Mouse (Mus musculus) embryonic facial prominence, embryonic 12.5 days (tissue): ENCODE data around the gene Ppm1k. TPM values are rescaled to one million over a fixed set of nuclear protein-coding genes. Genes with fewer than 3 reads are reported as not detected.

Source experiments
- polyA plus RNA-seq: library from polyadenylated mRNA; unstranded; fragments of >200 nt; fragmentation: Nextera tagmentation; extraction: Ambion mirVana; gene quantifications from 2 replicates; pipeline ENCODE4 v1.2.1, GENCODE M21; 2016

The Ppm1k gene
- polyA plus RNA-seq, 1 experiment from 2014 or later: 5.2 TPM

Other genes starting within 250 kb of the Ppm1k start
- not detected in 2 replicates for gene Vmn1r16, start 206.0 kb downstream of the Ppm1k start, polyA plus RNA-seq
- gene Vmn1r17, start 171.7 kb downstream of the Ppm1k start, polyA plus RNA-seq: not detected in 2 replicates
- gene Vmn1r18, start 139.7 kb downstream of the Ppm1k start, polyA plus RNA-seq: not detected in 2 replicates
- not detected in 2 replicates for gene Vmn1r19, start 131.7 kb downstream of the Ppm1k start, polyA plus RNA-seq
- gene Vmn1r20, start 106.5 kb downstream of the Ppm1k start, polyA plus RNA-seq: not detected in 2 replicates
- gene Herc6, start 45.5 kb upstream of the Ppm1k start, polyA plus RNA-seq: 1.9 and 2.5 TPM in 2 replicates
- 15.4 and 16.5 TPM in 2 replicates for gene Pyurf, start 156.6 kb upstream of the Ppm1k start, polyA plus RNA-seq
- 37.7 and 39.7 TPM in 2 replicates for gene Lancl2, start 167.1 kb upstream of the Ppm1k start, polyA plus RNA-seq